Mouse (Mus musculus): ENCODE results near the gene Fbxo27.

DNA sequence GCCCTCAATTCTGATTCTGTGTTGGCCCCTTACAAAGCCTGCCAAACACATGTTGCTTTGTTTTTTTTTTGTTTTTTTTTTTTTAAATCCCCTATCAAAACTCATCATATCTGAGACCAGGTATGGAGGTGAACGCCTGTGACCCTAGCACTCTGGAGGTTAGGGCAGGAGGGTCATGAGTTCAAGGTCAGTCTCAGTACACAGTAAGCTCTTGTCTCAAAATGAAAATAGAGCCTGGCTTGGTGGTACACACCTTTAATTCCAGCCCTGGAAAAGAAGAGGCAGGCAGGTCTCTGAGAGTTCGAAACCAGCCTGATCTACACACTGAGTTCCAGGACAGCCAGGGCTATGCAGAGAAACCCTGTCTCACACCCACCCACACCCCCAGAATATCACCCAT is 27.0 kb downstream of the Fbxo27 start:
- TF ChIP-seq CTCF (IDR thresholded peaks at IDR 0.05; ENCODE audit: low read depth, low read length) (no peak), EP300 (IDR thresholded peaks at IDR 0.05; ENCODE audit: insufficient read depth, low read depth, low read length) (no peak), POLR2A (IDR thresholded peaks at IDR 0.05; ENCODE audit: insufficient read depth, low read length) (no peak)
